Mouse (Mus musculus) myocyte (in vitro differentiated cells): ENCODE measurements around the gene Mavs. TPM values are rescaled to one million over a fixed set of nuclear protein-coding genes. Genes with fewer than 3 reads are reported as not detected.

ENCODE experiments used
- H3K27me3 ChIP-seq: one replicate; pipeline ENCODE4 v1.6.1; 2011; ENCODE audit not compliant: control insufficient read depth, insufficient read depth, insufficient read length
- H3K36me3 ChIP-seq: one replicate; pipeline ENCODE4 v1.6.1; 2011; ENCODE audit not compliant: control insufficient read depth, insufficient read depth
- H3K4me2 ChIP-seq: one replicate; pipeline ENCODE4 v1.6.1; 2011; ENCODE audit warnings: low read depth, control low read depth
- H3K4me3 ChIP-seq: one replicate; pipeline ENCODE4 v1.5.1; 2011; ENCODE audit warnings: mild to moderate bottlenecking, control low read depth, moderate library complexity
- H3K79me2 ChIP-seq: one replicate; pipeline ENCODE4 v1.6.1; 2011; ENCODE audit not compliant: control insufficient read depth, insufficient read depth
- H3ac ChIP-seq: one replicate; pipeline ENCODE4 v1.6.1; 2011; ENCODE audit not compliant: control insufficient read depth, insufficient read length
- CEBPB ChIP-seq: IDR thresholded peaks from 2 replicates; pipeline ENCODE4 v1.6.1; 2011; ENCODE audit warnings: mild to moderate bottlenecking, moderate library complexity; ENCODE audit not compliant: poor library complexity, insufficient read depth, severe bottlenecking
- E2F4 ChIP-seq: IDR thresholded peaks from one replicate; pipeline ENCODE4 v1.6.1; 2011; ENCODE audit warnings: mild to moderate bottlenecking, control low read depth, moderate library complexity; ENCODE audit not compliant: insufficient read depth
- MAX ChIP-seq: IDR thresholded peaks from one replicate; pipeline ENCODE4 v1.6.1; 2011; ENCODE audit warnings: low read depth, mild to moderate bottlenecking, control low read depth
- MYOD1 ChIP-seq, 3 experiments: IDR thresholded peaks; one replicate each; pipeline ENCODE4 v1.6.1; 2011; ENCODE audit warnings: control low read depth in 2 of 3, low read depth in 2 of 3, mild to moderate bottlenecking in 2 of 3, moderate library complexity in 1 of 3; ENCODE audit not compliant: insufficient read length in 2 of 3, control insufficient read depth in 1 of 3
- MYOG ChIP-seq, 3 experiments: IDR thresholded peaks; one replicate each; pipeline ENCODE4 v1.6.1; 2011; ENCODE audit warnings: control low read depth in 2 of 3, low read depth in 2 of 3, mild to moderate bottlenecking in 2 of 3; ENCODE audit not compliant: insufficient read length in 2 of 3, control insufficient read depth in 1 of 3, insufficient read depth in 1 of 3
- POLR2A ChIP-seq: IDR thresholded peaks from one replicate; pipeline ENCODE4 v1.6.1; 2011; ENCODE audit warnings: low read depth, mild to moderate bottlenecking, control low read depth, moderate library complexity; ENCODE audit not compliant: insufficient read length
- POLR2AphosphoS2 ChIP-seq: IDR thresholded peaks from one replicate; pipeline ENCODE4 v1.6.1; 2011; ENCODE audit warnings: low read depth, control low read depth; ENCODE audit not compliant: insufficient read length
- REST ChIP-seq: IDR thresholded peaks from one replicate; pipeline ENCODE4 v1.6.1; 2011; ENCODE audit warnings: mild to moderate bottlenecking, control low read depth, moderate library complexity; ENCODE audit not compliant: insufficient read depth, insufficient read length
- SRF ChIP-seq: IDR thresholded peaks from one replicate; pipeline ENCODE4 v1.6.1; 2011; ENCODE audit warnings: low read depth; ENCODE audit not compliant: control insufficient read depth, insufficient read length
- TCF12 ChIP-seq: IDR thresholded peaks from one replicate; pipeline ENCODE4 v1.6.1; 2011; ENCODE audit warnings: mild to moderate bottlenecking, control low read depth; ENCODE audit not compliant: poor library complexity, insufficient read depth, severe bottlenecking
- TCF3 ChIP-seq: IDR thresholded peaks from one replicate; pipeline ENCODE4 v1.6.1; 2011; ENCODE audit warnings: low read depth, control low read depth; ENCODE audit not compliant: insufficient read length
- USF1 ChIP-seq: IDR thresholded peaks from one replicate; pipeline ENCODE4 v1.6.1; 2011; ENCODE audit warnings: low read depth, mild to moderate bottlenecking, control low read depth, moderate library complexity
- polyA plus RNA-seq: library from polyadenylated mRNA; unstranded; fragments of >200 nt; fragmentation: generic; extraction: Trizol; gene quantifications from one replicate; pipeline ENCODE4 v1.2.1, GENCODE M21; 2012; ENCODE audit warnings: missing spikeins

The Mavs gene
- polyA plus RNA-seq, 1 experiment = 16.6 TPM

DNA sequence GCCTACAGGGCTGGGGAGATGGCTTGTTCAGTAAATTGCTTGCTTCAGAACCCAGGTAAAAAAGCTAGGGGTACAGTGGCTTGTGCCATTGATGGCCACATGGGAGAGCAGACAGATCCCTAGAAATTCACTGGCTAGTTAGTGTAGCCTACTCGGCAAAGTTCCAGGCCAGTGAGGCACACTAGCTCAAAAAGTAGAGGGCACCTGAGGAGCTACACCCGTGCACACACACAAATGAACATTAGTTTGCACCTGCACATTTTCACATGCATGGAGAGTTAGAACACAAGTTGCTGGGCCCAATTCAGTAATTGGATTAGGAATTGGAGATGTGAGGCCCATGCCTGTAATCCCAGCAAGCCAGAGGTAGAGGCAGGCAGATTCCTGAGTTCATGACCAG is 31.2 kb downstream of the Mavs start:
- TF ChIP-seq USF1 = no peak
- no peak for TF ChIP-seq SRF
- no peak for TF ChIP-seq TCF3
- TF ChIP-seq CEBPB = no peak
- TF ChIP-seq MAX = no peak
- TF ChIP-seq REST = no peak
- no peak for TF ChIP-seq POLR2AphosphoS2
- TF ChIP-seq MYOD1 (IDR thresholded peaks at IDR 0.05; ENCODE audit: control insufficient read depth in 1 of 3, insufficient read length in 2 of 3, low read depth in 2 of 3) = no peak
- TF ChIP-seq TCF12 = no peak
- no peak for TF ChIP-seq POLR2A
- no peak for TF ChIP-seq MYOG (IDR thresholded peaks at IDR 0.05; ENCODE audit: control insufficient read depth in 1 of 3, insufficient read depth in 1 of 3, insufficient read length in 2 of 3, low read depth in 2 of 3)
- no peak for TF ChIP-seq E2F4
- Histone ChIP-seq H3K27me3 (no peaks in the 10 kb centered on the region), H3K4me2 (peak overlapping the region; percentile 72), H3K4me3 (no peak overlapping the region), H3K36me3 (no peaks in the 10 kb centered on the region), H3ac (no peak overlapping the region), H3K79me2 (peaks cover 71% of the 10 kb centered on the region)

DNA sequence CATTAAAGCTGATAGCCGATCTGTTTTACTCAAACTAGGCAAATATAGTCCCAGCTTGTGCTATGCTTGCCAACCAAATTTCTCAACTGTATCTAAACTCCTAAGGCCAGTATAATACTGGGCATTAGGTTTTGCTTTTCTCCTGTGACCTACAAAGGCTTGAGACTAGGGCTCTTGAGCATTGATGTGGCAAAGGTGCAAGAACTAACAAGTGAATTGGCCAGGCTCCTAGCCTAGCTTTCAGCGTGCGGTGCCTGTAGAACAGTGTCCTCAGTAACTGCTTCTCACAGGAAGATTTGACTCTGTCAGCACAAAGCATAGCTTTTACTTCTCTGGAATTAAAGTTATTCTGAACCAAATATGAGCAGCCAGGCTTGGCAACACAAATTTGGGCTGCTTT is 41.6 kb downstream of the Mavs start:
- Histone ChIP-seq H3K4me3 (no peak overlapping the region), H3K79me2 (peaks cover 24% of the 10 kb centered on the region), H3K36me3 (peaks cover 51% of the 10 kb centered on the region), H3K4me2 (no peak overlapping the region), H3K27me3 (no peaks in the 10 kb centered on the region), H3ac (no peak overlapping the region)
- no peak for TF ChIP-seq MAX
- no peak for TF ChIP-seq E2F4
- TF ChIP-seq MYOD1 (IDR thresholded peaks at IDR 0.05; ENCODE audit: control insufficient read depth in 1 of 3, insufficient read length in 2 of 3, low read depth in 2 of 3) = no peak
- TF ChIP-seq REST = no peak
- TF ChIP-seq POLR2A = no peak
- TF ChIP-seq POLR2AphosphoS2 = no peak
- no peak for TF ChIP-seq TCF12
- no peak for TF ChIP-seq TCF3
- TF ChIP-seq SRF = no peak

- no peak overlapping the region for H3K4me3 ChIP-seq
- no peaks in the 10 kb centered on the region for H3K27me3 ChIP-seq
- no peak overlapping the region for H3ac ChIP-seq
- H3K4me2 ChIP-seq = no peak overlapping the region
- H3K36me3 ChIP-seq = peaks cover 61% of the 10 kb centered on the region
- TF ChIP-seq E2F4 (no peak), POLR2AphosphoS2 (no peak), MYOD1 (IDR thresholded peaks at IDR 0.05; ENCODE audit: control insufficient read depth in 1 of 3, insufficient read length in 2 of 3, low read depth in 2 of 3) (no peak), MAX (no peak), TCF3 (no peak), MYOG (IDR thresholded peaks at IDR 0.05; ENCODE audit: control insufficient read depth in 1 of 3, insufficient read depth in 1 of 3, insufficient read length in 2 of 3, low read depth in 2 of 3) (no peak), REST (no peak), POLR2A (no peak), TCF12 (no peak), CEBPB (no peak)
- peaks cover 12% of the 10 kb centered on the region for H3K79me2 ChIP-seq
Observed at GRCm38 (mm10) chr2:131276722-131277121, 42.9 kb downstream of the Mavs start.

DNA sequence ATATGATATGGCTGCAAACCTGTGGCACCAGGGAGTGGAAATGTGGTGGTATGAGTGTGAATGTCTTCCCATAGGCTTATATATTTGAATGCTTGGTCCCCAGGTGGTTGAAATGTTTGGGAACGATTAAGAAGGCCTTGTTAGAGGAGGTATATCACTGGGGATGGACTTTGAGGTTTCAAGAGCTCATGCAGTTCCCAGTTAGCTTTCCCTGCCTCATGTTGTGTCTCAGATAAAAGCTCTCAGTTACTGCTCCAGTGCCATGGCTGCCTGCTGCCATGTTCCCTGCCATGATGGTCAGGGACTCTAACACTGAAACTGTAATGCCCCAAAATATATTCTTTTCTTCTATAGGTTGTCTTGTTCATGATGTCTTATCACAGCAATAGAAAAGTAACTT is 47.7 kb downstream of the Mavs start:
- Histone ChIP-seq H3ac (no peak overlapping the region), H3K27me3 (no peaks in the 10 kb centered on the region), H3K4me3 (no peak overlapping the region), H3K79me2 (no peaks in the 10 kb centered on the region), H3K36me3 (peaks cover 73% of the 10 kb centered on the region), H3K4me2 (no peak overlapping the region)
- TF ChIP-seq E2F4 (no peak), POLR2AphosphoS2 (no peak), MYOG (IDR thresholded peaks at IDR 0.05; ENCODE audit: control insufficient read depth in 1 of 3, insufficient read depth in 1 of 3, insufficient read length in 2 of 3, low read depth in 2 of 3) (no peak), TCF12 (no peak), MAX (no peak), USF1 (no peak), REST (no peak), CEBPB (no peak), SRF (no peak), MYOD1 (IDR thresholded peaks at IDR 0.05; ENCODE audit: control insufficient read depth in 1 of 3, insufficient read length in 2 of 3, low read depth in 2 of 3) (no peak), POLR2A (no peak), TCF3 (no peak)

DNA sequence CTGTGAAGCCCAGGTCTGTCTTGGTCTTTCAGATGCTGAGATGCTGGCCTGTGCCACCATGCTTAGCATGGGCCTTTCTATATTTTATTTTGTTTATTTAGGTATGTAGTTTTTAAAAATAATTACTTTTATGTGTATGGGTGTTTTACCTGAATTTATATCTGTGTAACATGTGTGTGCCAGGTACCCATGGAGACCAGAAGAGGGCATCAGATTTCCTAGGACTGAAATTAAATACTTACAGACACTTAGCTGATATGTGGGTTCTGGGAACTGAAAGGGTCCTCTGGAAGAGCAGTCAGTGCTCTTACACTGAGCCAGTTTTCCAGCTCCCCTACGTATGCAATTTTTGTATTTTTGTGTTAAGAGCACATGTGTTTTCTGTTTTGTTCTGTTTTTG is 52.4 kb downstream of the Mavs start:
- H3K36me3 ChIP-seq = peaks cover 70% of the 10 kb centered on the region

More for the DNA sequence above, 52.4 kb downstream of the Mavs start:
- H3K79me2 ChIP-seq = peaks cover 5% of the 10 kb centered on the region
- TF ChIP-seq TCF12 (no peak), CEBPB (no peak), E2F4 (no peak), POLR2AphosphoS2 (no peak), REST (no peak), MAX (no peak), MYOD1 (IDR thresholded peaks at IDR 0.05; ENCODE audit: control insufficient read depth in 1 of 3, insufficient read length in 2 of 3, low read depth in 2 of 3) (no peak), USF1 (no peak), MYOG (IDR thresholded peaks at IDR 0.05; ENCODE audit: control insufficient read depth in 1 of 3, insufficient read depth in 1 of 3, insufficient read length in 2 of 3, low read depth in 2 of 3) (no peak), TCF3 (no peak)
- H3ac ChIP-seq = no peak overlapping the region
- H3K4me2 ChIP-seq = no peak overlapping the region
- H3K27me3 ChIP-seq = no peaks in the 10 kb centered on the region
- H3K4me3 ChIP-seq = no peak overlapping the region
